Mouse (Mus musculus) left cerebral cortex, postnatal 25 days (tissue): ENCODE measurements at regions not wholly inside any gene's neighbourhood (a gene's known extent, or its start where the extent isn't known, plus 50 kb on each side); places are given as distances from the start of the nearest gene placed in this dataset.
A peak's percentile ranks its signal among the peaks of the same experiment; 100 is the strongest.

ENCODE experiments used
- DNase-seq, 2 experiments: peaks; one replicate each; pipeline ENCODE4 v3.0.0; 2022; ENCODE audit warnings: low spot score in 2 of 2, mixed read lengths in 1 of 2
- intact Hi-C: fragments of 180-260 bp; cut with DNase I; formaldehyde crosslinking; loops from one replicate; pipeline ENCODE4 v1.15.1; 2025

- intact Hi-C loops, result loop anchor here (1.0 kb wide), 1 partner anchor 80 kb away; no protein-coding TSS in a partner anchor
- no peak for DNase-seq
Measured at GRCm38 (mm10) chr13:51929730-51930129, 83.3 kb downstream of the Gadd45g start.

- intact Hi-C loops, result loop anchor here (1.0 kb wide), 1 partner anchor 81 kb away; no protein-coding TSS in a partner anchor
- DNase-seq, result peak in 1 of 2 experiments; percentile 63
Measured at GRCm38 (mm10) chr13:51930301-51930747, 83.8 kb downstream of the Gadd45g start.

GRCm38 (mm10) chr13:51930931-51931330, 84.5 kb downstream of the Gadd45g start:
- intact Hi-C loops, result loop anchor here (1.0 kb wide), 1 partner anchor 82 kb away; no protein-coding TSS in a partner anchor
- peak in 1 of 2 experiments; percentile 72 for DNase-seq

- intact Hi-C loops, result no loop called here
Measured at GRCm38 (mm10) chr13:51935827-51936226, 89.3 kb downstream of the Gadd45g start.

GRCm38 (mm10) chr13:51936441-51936840, 90.0 kb downstream of the Gadd45g start:
- no peak for DNase-seq
- intact Hi-C loops, result no loop called here

More at GRCm38 (mm10) chr13:51935827-51936226, 89.3 kb downstream of the Gadd45g start:
- no peak for DNase-seq

- DNase-seq, result no peak
Measured at GRCm38 (mm10) chr13:51937898-51938297, 91.4 kb downstream of the Gadd45g start.

GRCm38 (mm10) chr13:51939262-51939661, 92.8 kb downstream of the Gadd45g start:
- intact Hi-C loops, result no loop called here
- DNase-seq, result no peak

More at GRCm38 (mm10) chr13:51937898-51938297, 91.4 kb downstream of the Gadd45g start:
- intact Hi-C loops, result no loop called here

- DNase-seq, result no peak
- intact Hi-C loops, result no loop called here
Measured at GRCm38 (mm10) chr13:51939715-51940114, 93.2 kb downstream of the Gadd45g start.

- intact Hi-C loops, result no loop called here
Measured at GRCm38 (mm10) chr13:51946171-51946570, 99.7 kb downstream of the Gadd45g start.

GRCm38 (mm10) chr13:51948896-51949295, 102.4 kb downstream of the Gadd45g start:
- intact Hi-C loops, result no loop called here
- DNase-seq, result no peak

More at GRCm38 (mm10) chr13:51946171-51946570, 99.7 kb downstream of the Gadd45g start:
- no peak for DNase-seq

- DNase-seq, result no peak
- intact Hi-C loops, result loop anchor here (10.0 kb wide), 1 partner anchor 693 kb away; no protein-coding TSS in a partner anchor
Measured at GRCm38 (mm10) chr13:51951506-51952038, 105.1 kb downstream of the Gadd45g start.

- intact Hi-C loops, result loop anchor here (10.0 kb wide), 1 partner anchor 692 kb away; no protein-coding TSS in a partner anchor
- DNase-seq, result no peak
Measured at GRCm38 (mm10) chr13:51953084-51953483, 106.6 kb downstream of the Gadd45g start.

GRCm38 (mm10) chr13:51953569-51953968, 107.1 kb downstream of the Gadd45g start:
- intact Hi-C loops, result loop anchor here (10.0 kb wide), 1 partner anchor 691 kb away; no protein-coding TSS in a partner anchor
- DNase-seq, result no peak

- DNase-seq, result no peak
- intact Hi-C loops, result loop anchor here (10.0 kb wide), 1 partner anchor 688 kb away; no protein-coding TSS in a partner anchor
Measured at GRCm38 (mm10) chr13:51957101-51957500, 110.6 kb downstream of the Gadd45g start.

GRCm38 (mm10) chr13:51959591-51959990, 113.1 kb downstream of the Gadd45g start:
- DNase-seq, result no peak
- intact Hi-C loops, result loop anchor here (10.0 kb wide), 1 partner anchor 685 kb away; no protein-coding TSS in a partner anchor

- peak; percentile 36 to 81 for DNase-seq
- intact Hi-C loops, result loop anchor here (2.0 kb wide), 1 partner anchor 113 kb away; the partner anchor contains the start of gene Gadd45g
Measured at GRCm38 (mm10) chr13:51960262-51960661, 113.8 kb downstream of the Gadd45g start.

GRCm38 (mm10) chr13:51962191-51962611, 115.7 kb downstream of the Gadd45g start:
- intact Hi-C loops, result no loop called here
- no peak for DNase-seq

- intact Hi-C loops, result no loop called here
- no peak for DNase-seq
Measured at GRCm38 (mm10) chr13:51962676-51963075, 116.2 kb downstream of the Gadd45g start.

- intact Hi-C loops, result no loop called here
Measured at GRCm38 (mm10) chr13:51963966-51964365, 117.5 kb downstream of the Gadd45g start.

GRCm38 (mm10) chr13:51964416-51964815, 117.9 kb downstream of the Gadd45g start:
- intact Hi-C loops, result no loop called here

More at GRCm38 (mm10) chr13:51963966-51964365, 117.5 kb downstream of the Gadd45g start:
- no peak for DNase-seq

GRCm38 (mm10) chr13:51964921-51965320, 118.4 kb downstream of the Gadd45g start:
- intact Hi-C loops, result no loop called here
- DNase-seq, result no peak

More at GRCm38 (mm10) chr13:51964416-51964815, 117.9 kb downstream of the Gadd45g start:
- DNase-seq, result no peak
